ENCODE assay signal across 8 mouse cellular contexts in the genomic region with DNA sequence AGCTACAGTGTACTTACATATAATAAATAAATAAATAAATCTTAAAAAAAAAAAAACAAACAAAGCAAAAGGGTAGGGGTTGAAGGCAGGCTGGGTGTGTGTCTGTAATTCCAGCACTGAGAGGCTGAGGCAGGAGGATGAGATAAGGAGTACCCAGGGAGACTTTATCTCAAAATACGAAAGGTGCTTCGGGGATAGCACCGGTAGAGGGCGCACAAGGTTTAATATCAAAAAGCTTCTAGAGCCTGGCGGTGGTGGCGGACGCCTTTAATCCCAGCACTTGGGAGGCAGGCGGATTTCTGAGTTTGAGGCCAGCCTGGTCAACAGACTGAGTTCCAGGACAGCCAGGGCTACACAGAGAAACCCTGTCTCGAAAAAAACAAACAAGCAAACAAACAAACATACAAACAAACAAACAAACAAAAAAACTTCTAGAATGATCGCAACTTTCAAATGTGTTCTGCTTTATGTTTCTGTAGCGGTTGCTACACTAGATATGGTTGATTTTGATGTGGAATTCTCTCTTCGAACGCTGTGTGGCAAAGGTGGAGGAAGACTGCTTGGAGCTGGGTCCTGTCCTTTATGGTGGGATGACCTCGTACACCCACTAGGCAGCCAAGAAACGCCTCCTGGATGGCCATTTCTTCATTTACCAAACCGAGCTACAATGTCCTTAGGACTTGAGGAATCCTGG. TPM values are rescaled to one million over a fixed set of nuclear protein-coding genes. Genes with fewer than 3 reads are reported as not detected.
DNase-seq lines count a peak whose midpoint lies in the region; ATAC-seq and TF ChIP-seq lines count a peak whose summit lies in the region.

No protein-coding gene starts in this region.

- H3K4me2 ChIP-seq in forebrain, embryonic 13.5 days, result peak overlapping the region; percentile 84
- H3K4me2 ChIP-seq in neural tube, embryonic 15.5 days, result peak overlapping the region; percentile 77

- no peaks in the 10 kb centered on the region for H3K9me3 ChIP-seq in E14TG2a.4 (ENCODE audit: low read length)
- H3K9me3 ChIP-seq in forebrain, embryonic 13.5 days (replicated peaks), result no peaks in the 10 kb centered on the region
- H3K9me3 ChIP-seq in neural tube, embryonic 15.5 days (replicated peaks), result no peaks in the 10 kb centered on the region

- WGBS in forebrain, embryonic 13.5 days, result 6% methylated on average over 16 of the region's 16 CpGs
- WGBS in neural tube, embryonic 15.5 days, result 5% methylated on average over 16 of the region's 16 CpGs

- H3K4me1 ChIP-seq in E14TG2a.4 (replicated peaks; ENCODE audit: low read depth, low read length), result peaks cover 27% of the 10 kb centered on the region
- H3K4me1 ChIP-seq in forebrain, embryonic 13.5 days, result peaks cover 7% of the 10 kb centered on the region
- H3K4me1 ChIP-seq in neural tube, embryonic 15.5 days, result peaks cover 16% of the 10 kb centered on the region

- peak overlapping the region; percentile 91 for H3K9ac ChIP-seq in forebrain, embryonic 13.5 days
- peak overlapping the region; percentile 80 for H3K9ac ChIP-seq in neural tube, embryonic 15.5 days (replicated peaks)

- H3K27ac ChIP-seq in forebrain, embryonic 13.5 days, result peak overlapping the region; percentile 92
- peak overlapping the region; percentile 98 for H3K27ac ChIP-seq in neural tube, embryonic 15.5 days (replicated peaks)

- TF ChIP-seq CTCF in E14TG2a.4 (conservative IDR thresholded peaks at IDR 0.05; ENCODE audit: low read length), result peak; percentile 64

- H3K4me3 ChIP-seq in E14TG2a.4 (replicated peaks; ENCODE audit: low read length), result peak overlapping the region; percentile 87
- H3K4me3 ChIP-seq in forebrain, embryonic 13.5 days, result peak overlapping the region; percentile 72
- peak overlapping the region; percentile 89 for H3K4me3 ChIP-seq in neural tube, embryonic 15.5 days (replicated peaks)

- intact Hi-C loops in heart, postnatal 14 days (cut with DNase I), result no loop called here

- peak; percentile 94 for DNase-seq in c-Kit-positive CD71-positive TER-119-positive erythroid progenitor cells, embryonic 14.5 days (ENCODE audit: low spot score)
- peak; percentile 82 to 84 for DNase-seq in heart, postnatal 14 days
- peak; percentile 92 for DNase-seq in layer of hippocampus, adult 11-12 months (ENCODE audit: low spot score)
- peak; percentile 85 to 90 for DNase-seq in lung, adult 18-20 months
- peak; percentile 79 for DNase-seq in testis, postnatal 14 days (ENCODE audit: low spot score)

- H3K27me3 ChIP-seq in E14TG2a.4 (ENCODE audit: insufficient read depth, low read length), result no peaks in the 10 kb centered on the region
- no peaks in the 10 kb centered on the region for H3K27me3 ChIP-seq in forebrain, embryonic 13.5 days
- no peaks in the 10 kb centered on the region for H3K27me3 ChIP-seq in neural tube, embryonic 15.5 days (replicated peaks)

- ATAC-seq in forebrain, embryonic 13.5 days, result peak; percentile 21; the same call in 1 of the 2 replicates
- ATAC-seq in neural tube, embryonic 15.5 days (ENCODE audit: low FRiP score), result peak; percentile 22; the same call in 1 of the 2 replicates

- H3K36me3 ChIP-seq in E14TG2a.4 (ENCODE audit: insufficient read depth, low read length), result peaks cover 16% of the 10 kb centered on the region
- H3K36me3 ChIP-seq in forebrain, embryonic 13.5 days (ENCODE audit: poor library complexity, severe bottlenecking), result peaks cover 25% of the 10 kb centered on the region
- peaks cover 11% of the 10 kb centered on the region for H3K36me3 ChIP-seq in neural tube, embryonic 15.5 days

RNA-seq across cellular contexts. Expression of gene Fam227a, which starts 0.8 kb away (rescaled TPM):
- 5.8 and 6.3 TPM in 2 replicates for polyA plus RNA-seq in forebrain, embryonic 13.5 days (2015; fragmentation: Nextera tagmentation; extraction: Ambion mirVana)
- total RNA-seq in heart, postnatal 14 days (2021), result 1 to 10 TPM; 1.4 to 2.1 TPM
- 3.0 and 3.7 TPM in 2 replicates for polyA plus RNA-seq in neural tube, embryonic 15.5 days (2015; fragmentation: Nextera tagmentation; extraction: Ambion mirVana)

RNA-seq across cellular contexts. Expression of gene Cby1, which starts 1.0 kb away (rescaled TPM):
- polyA plus RNA-seq in forebrain, embryonic 13.5 days (2015; fragmentation: Nextera tagmentation; extraction: Ambion mirVana), result 103 and 109 TPM in 2 replicates
- total RNA-seq in heart, postnatal 14 days (2021), result 10 to 100 TPM; 24.7 to 24.9 TPM
- 85.0 and 94.6 TPM in 2 replicates for polyA plus RNA-seq in neural tube, embryonic 15.5 days (2015; fragmentation: Nextera tagmentation; extraction: Ambion mirVana)

RNA-seq across cellular contexts. Expression of gene Tomm22, which starts 12.7 kb away (rescaled TPM):
- polyA plus RNA-seq in forebrain, embryonic 13.5 days (2015; fragmentation: Nextera tagmentation; extraction: Ambion mirVana), result 288 TPM in 2 replicates
- total RNA-seq in heart, postnatal 14 days (2021), result 100 to 1,000 TPM; 109 to 139 TPM
- 231 and 246 TPM in 2 replicates for polyA plus RNA-seq in neural tube, embryonic 15.5 days (2015; fragmentation: Nextera tagmentation; extraction: Ambion mirVana)

RNA-seq across cellular contexts. Expression of gene Josd1, which starts 29.7 kb away (rescaled TPM):
- polyA plus RNA-seq in forebrain, embryonic 13.5 days (2015; fragmentation: Nextera tagmentation; extraction: Ambion mirVana), result 17.9 and 18.7 TPM in 2 replicates
- 10 to 100 TPM; 28.1 to 30.9 TPM for total RNA-seq in heart, postnatal 14 days (2021)
- polyA plus RNA-seq in neural tube, embryonic 15.5 days (2015; fragmentation: Nextera tagmentation; extraction: Ambion mirVana), result 20.6 and 21.8 TPM in 2 replicates

RNA-seq across cellular contexts. Expression of gene Gtpbp1, which starts 32.7 kb away (rescaled TPM):
- polyA plus RNA-seq in forebrain, embryonic 13.5 days (2015; fragmentation: Nextera tagmentation; extraction: Ambion mirVana), result 47.2 and 50.9 TPM in 2 replicates
- total RNA-seq in heart, postnatal 14 days (2021), result 10 to 100 TPM; 30.3 to 33.2 TPM
- polyA plus RNA-seq in neural tube, embryonic 15.5 days (2015; fragmentation: Nextera tagmentation; extraction: Ambion mirVana), result 43.2 and 44.0 TPM in 2 replicates

Comparison
In these comparisons a context has a peak if more than half of its experiments do, and no peak if none do; other contexts are left out.
1. Peak in every context shown above with its lines: DNase-seq, ATAC-seq, H3K4me3 ChIP-seq and H3K27ac ChIP-seq.